In the genomic region with DNA sequence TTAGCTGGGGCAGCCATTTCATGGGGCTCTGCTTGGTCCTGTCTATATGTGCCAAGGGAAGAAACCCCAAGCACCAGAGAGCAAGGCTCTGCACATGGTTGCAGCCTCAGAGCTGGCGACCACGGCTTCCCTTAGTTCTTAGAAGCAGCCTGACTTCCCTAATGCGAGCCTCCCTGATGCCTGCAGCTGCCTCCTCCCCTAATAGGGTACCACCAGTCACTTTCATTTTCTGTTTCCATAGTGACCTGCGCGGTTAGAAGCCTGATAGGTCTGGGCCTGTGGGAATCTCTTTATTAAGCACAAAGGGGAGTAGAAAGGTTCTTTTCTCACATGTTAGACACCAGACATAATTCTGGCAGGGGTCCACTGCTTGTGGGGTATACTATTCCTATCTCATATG, we compare ENCODE assay signal across 13 mouse cellular contexts. TPM values are rescaled to one million over a fixed set of nuclear protein-coding genes. Genes with fewer than 3 reads are reported as not detected.
A peak's percentile ranks its signal among the peaks of the same experiment; 100 is the strongest.
DNase-seq lines count a peak whose midpoint lies in the region; ATAC-seq and TF ChIP-seq lines count a peak whose summit lies in the region.
"Had no signal": no experiment of that assay in that cellular context is flagged by ENCODE, and none has a peak within 500 bp of the region (broad histone marks: within the 10 kb centered on the region; RNA-seq: fewer than 3 reads in every experiment).

No protein-coding gene starts in this region.

- peak overlapping the region; percentile 27; the same call in 1 of the 2 replicates for H3K4me3 ChIP-seq in spleen, adult 2 months (ENCODE audit: extremely low read depth, insufficient read depth, insufficient read length)
- H3K4me3 ChIP-seq in midbrain, embryonic 11.5 days (ENCODE audit: low read depth, low read length), result no peak overlapping the region
- no peak overlapping the region for H3K4me3 ChIP-seq in limb, embryonic 10.5 days
- no peak overlapping the region for H3K4me3 ChIP-seq in gastrocnemius, adult 2 months
- no peak overlapping the region for H3K4me3 ChIP-seq in heart, embryonic 12.5 days
- H3K4me3 ChIP-seq: heart, embryonic 15.5 days; limb, embryonic 15.5 days had no signal

- intact Hi-C loops in gastrocnemius, adult 2 months (cut with DNase I), result no loop called here

- no peak for TF ChIP-seq POLR2A in spleen, adult 2 months (IDR thresholded peaks at IDR 0.05; ENCODE audit: low read depth, low read length)

- no peak overlapping the region for H3K4me2 ChIP-seq in midbrain, embryonic 11.5 days
- no peak overlapping the region for H3K4me2 ChIP-seq in heart, embryonic 12.5 days
- H3K4me2 ChIP-seq: heart, embryonic 15.5 days; limb, embryonic 15.5 days had no signal

- no peaks in the 10 kb centered on the region for H3K27me3 ChIP-seq in spleen, adult 2 months (ENCODE audit: control insufficient read depth, insufficient read depth, low read length)
- H3K27me3 ChIP-seq in midbrain, embryonic 11.5 days (ENCODE audit: control insufficient read depth, insufficient read depth, low read length), result no peaks in the 10 kb centered on the region
- no peaks in the 10 kb centered on the region for H3K27me3 ChIP-seq in limb, embryonic 10.5 days (ENCODE audit: low read depth, poor library complexity, severe bottlenecking)
- H3K27me3 ChIP-seq in heart, embryonic 12.5 days (replicated peaks), result no peaks in the 10 kb centered on the region
- H3K27me3 ChIP-seq: heart, embryonic 15.5 days; limb, embryonic 15.5 days had no signal

- H3K4me1 ChIP-seq in spleen, adult 2 months (ENCODE audit: control insufficient read depth, insufficient read depth, insufficient read length), result peaks cover 2% of the 10 kb centered on the region; the same call in 1 of the 2 replicates
- peaks cover 20% of the 10 kb centered on the region for H3K4me1 ChIP-seq in midbrain, embryonic 11.5 days (ENCODE audit: control insufficient read depth, insufficient read depth, low read length)
- peaks cover 43% of the 10 kb centered on the region for H3K4me1 ChIP-seq in limb, embryonic 10.5 days
- H3K4me1 ChIP-seq in heart, embryonic 12.5 days (replicated peaks), result peaks cover 49% of the 10 kb centered on the region

- no peaks in the 10 kb centered on the region for H3K36me3 ChIP-seq in spleen, adult 2 months (ENCODE audit: control insufficient read depth, insufficient read depth, low read length)
- H3K36me3 ChIP-seq in midbrain, embryonic 11.5 days (ENCODE audit: control insufficient read depth, insufficient read depth, low read length), result no peaks in the 10 kb centered on the region
- H3K36me3 ChIP-seq in limb, embryonic 10.5 days, result no peaks in the 10 kb centered on the region
- no peaks in the 10 kb centered on the region for H3K36me3 ChIP-seq in heart, embryonic 12.5 days
- H3K36me3 ChIP-seq: heart, embryonic 15.5 days; limb, embryonic 15.5 days had no signal

- no peaks in the 10 kb centered on the region for H3K9me3 ChIP-seq in midbrain, embryonic 11.5 days (ENCODE audit: control insufficient read depth, low read length)
- no peaks in the 10 kb centered on the region for H3K9me3 ChIP-seq in limb, embryonic 10.5 days (replicated peaks)
- H3K9me3 ChIP-seq in heart, embryonic 12.5 days (replicated peaks), result peaks cover 4% of the 10 kb centered on the region; the same call in 1 of the 2 replicates
- H3K9me3 ChIP-seq: heart, embryonic 15.5 days; limb, embryonic 15.5 days had no signal

- DNase-seq in spleen, adult 2 months (ENCODE audit: low read depth in 1 of 2, low spot score in 2 of 2), result peak in 1 of 2 experiments; percentile 3
- no peak for DNase-seq in spleen, adult 18-20 months
- DNase-seq in midbrain, embryonic 11.5 days (ENCODE audit: low spot score, missing footprints), result no peak
- no peak for DNase-seq in limb, embryonic 10.5 days (ENCODE audit: low spot score)
- DNase-seq in gastrocnemius, adult 2 months, result no peak
- no peak for DNase-seq in heart, adult 11 months
- DNase-seq: adrenal gland, adult 2 months; cerebellum, adult 2 months had no signal

- H3K27ac ChIP-seq in spleen, adult 2 months (ENCODE audit: insufficient read depth, low read length), result no peak overlapping the region
- 0 out of 2 replicates have a peak overlapping the region, but pooled peaks have one; percentile 48 for H3K27ac ChIP-seq in midbrain, embryonic 11.5 days (ENCODE audit: low read depth, low read length)
- H3K27ac ChIP-seq in limb, embryonic 10.5 days, result no peak overlapping the region
- no peak overlapping the region for H3K27ac ChIP-seq in gastrocnemius, adult 2 months
- H3K27ac ChIP-seq in heart, embryonic 12.5 days (ENCODE audit: poor library complexity, severe bottlenecking), result no peak overlapping the region
- H3K27ac ChIP-seq: heart, embryonic 15.5 days; limb, embryonic 15.5 days had no signal

- 5% methylated on average over 5 of the region's 5 CpGs for WGBS in spleen, adult 2 months
- 28% methylated on average over 5 of the region's 5 CpGs for WGBS in midbrain, embryonic 11.5 days
- 48% methylated on average over 5 of the region's 5 CpGs for WGBS in limb, embryonic 10.5 days
- WGBS in heart, embryonic 12.5 days, result 53% methylated on average over 5 of the region's 5 CpGs

- peak; percentile 82 for ATAC-seq in granulocyte monocyte progenitor cell, adult 5-6 weeks (replicated peaks; ENCODE audit: poor library complexity, severe bottlenecking)
- peak; percentile 43 for ATAC-seq in midbrain, embryonic 11.5 days (ENCODE audit: low FRiP score)
- no peak for ATAC-seq in heart, embryonic 12.5 days (ENCODE audit: insufficient number of reproducible peaks, low FRiP score)

- H3K9ac ChIP-seq in midbrain, embryonic 11.5 days (ENCODE audit: low read length), result no peak overlapping the region
- no peak overlapping the region for H3K9ac ChIP-seq in heart, embryonic 12.5 days
- H3K9ac ChIP-seq: heart, embryonic 15.5 days; limb, embryonic 15.5 days had no signal

- TF ChIP-seq CTCF in spleen, adult 2 months (IDR thresholded peaks at IDR 0.05; ENCODE audit: extremely low read depth, insufficient read depth, insufficient read length, insufficient replicate concordance), result no peak
- TF ChIP-seq CTCF in gastrocnemius, adult 2 months (IDR thresholded peaks at IDR 0.05), result no peak

RNA-seq across cellular contexts. Expression of gene Gm45623, which starts 20.7 kb away (rescaled TPM):
- 0.25 and 0.48 TPM in 2 replicates for polyA plus RNA-seq in spleen, adult 2 months (2012; rRNA removed)
- not detected in 2 replicates for total RNA-seq in granulocyte monocyte progenitor cell, adult 5-6 weeks (2014; fragmentation: Nextera tagmentation)
- total RNA-seq in granulocyte monocyte progenitor cell, adult 5-6 weeks (2017), result not detected in 2 replicates
- not detected in 2 replicates for polyA plus RNA-seq in midbrain, embryonic 11.5 days (2014; fragmentation: Nextera tagmentation; extraction: Ambion mirVana)
- not detected in 2 replicates for polyA plus RNA-seq in limb, embryonic 10.5 days (2016; fragmentation: Nextera tagmentation; extraction: Ambion mirVana)
- total RNA-seq in gastrocnemius, adult 2 months (2021), result not detected
- 0.27 and 0.63 TPM in 2 replicates for polyA plus RNA-seq in heart, embryonic 12.5 days (2016; fragmentation: Nextera tagmentation; extraction: Ambion mirVana)
- total RNA-seq: adrenal gland, adult 2 months; megakaryocyte-erythroid progenitor cell, adult 5-6 weeks had no signal
- polyA plus RNA-seq: adrenal gland, adult 2 months; heart, embryonic 15.5 days had no signal
